Mouse (Mus musculus): ENCODE data around the gene Lrrc8b.

DNA sequence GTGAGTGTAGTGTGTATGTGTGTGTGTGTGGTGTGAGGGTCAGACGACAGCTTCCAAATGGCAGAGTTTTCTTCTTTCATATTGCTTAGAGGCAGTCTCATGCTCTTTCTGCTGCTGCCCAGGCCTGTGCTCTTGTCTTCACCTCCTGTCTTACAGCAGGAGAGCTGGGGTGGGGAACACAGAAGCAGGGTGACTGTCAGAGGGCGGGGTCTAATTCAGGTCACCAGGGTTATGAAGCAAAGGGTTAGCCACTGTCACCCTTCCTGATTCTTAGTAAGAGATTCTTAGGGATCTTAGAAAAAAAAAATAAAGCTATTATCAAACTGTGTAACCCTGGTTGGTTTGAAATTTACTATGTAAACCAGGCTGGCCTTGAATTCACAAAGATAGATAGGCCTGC is 10.0 kb downstream of the Lrrc8b start:
- TF ChIP-seq CTCF (conservative IDR thresholded peaks at IDR 0.05; ENCODE audit: low read length) (no peak), POU5F1 (IDR thresholded peaks at IDR 0.05; ENCODE audit: borderline replicate concordance, low read length) (no peak)

Measured in E14TG2a.4 (cell line).